Mouse (Mus musculus) urinary bladder, postnatal 25 days (tissue): Measurements from ENCODE around the gene Mest.

Source experiments
- DNase-seq: peaks from one replicate; pipeline ENCODE4 v3.0.0; 2022; ENCODE audit warnings: low spot score

Mest gene

DNA sequence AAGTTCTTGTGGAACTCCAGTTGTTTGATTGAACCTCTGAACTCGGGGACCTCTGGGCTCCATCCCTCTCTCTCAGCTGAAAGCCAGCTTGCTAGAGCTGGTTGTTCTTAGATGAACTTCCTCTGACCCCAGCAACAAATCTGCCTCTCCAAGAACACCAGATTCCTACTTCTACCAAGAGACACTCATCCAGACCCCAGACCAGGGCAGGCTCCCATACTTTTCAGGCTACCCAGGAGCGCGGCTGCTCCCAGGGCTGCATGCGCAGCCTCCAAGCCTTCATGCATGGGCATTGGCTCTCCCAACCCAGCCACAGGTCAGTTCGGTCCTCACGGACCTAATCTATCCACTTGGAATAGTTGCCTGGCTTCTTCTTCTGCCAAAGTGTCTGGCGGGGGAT is at the start of gene Mest:
Mest (plus strand) TSS at position 217 of the 400 bp plus-strand sequence.
- no peak for DNase-seq

DNA sequence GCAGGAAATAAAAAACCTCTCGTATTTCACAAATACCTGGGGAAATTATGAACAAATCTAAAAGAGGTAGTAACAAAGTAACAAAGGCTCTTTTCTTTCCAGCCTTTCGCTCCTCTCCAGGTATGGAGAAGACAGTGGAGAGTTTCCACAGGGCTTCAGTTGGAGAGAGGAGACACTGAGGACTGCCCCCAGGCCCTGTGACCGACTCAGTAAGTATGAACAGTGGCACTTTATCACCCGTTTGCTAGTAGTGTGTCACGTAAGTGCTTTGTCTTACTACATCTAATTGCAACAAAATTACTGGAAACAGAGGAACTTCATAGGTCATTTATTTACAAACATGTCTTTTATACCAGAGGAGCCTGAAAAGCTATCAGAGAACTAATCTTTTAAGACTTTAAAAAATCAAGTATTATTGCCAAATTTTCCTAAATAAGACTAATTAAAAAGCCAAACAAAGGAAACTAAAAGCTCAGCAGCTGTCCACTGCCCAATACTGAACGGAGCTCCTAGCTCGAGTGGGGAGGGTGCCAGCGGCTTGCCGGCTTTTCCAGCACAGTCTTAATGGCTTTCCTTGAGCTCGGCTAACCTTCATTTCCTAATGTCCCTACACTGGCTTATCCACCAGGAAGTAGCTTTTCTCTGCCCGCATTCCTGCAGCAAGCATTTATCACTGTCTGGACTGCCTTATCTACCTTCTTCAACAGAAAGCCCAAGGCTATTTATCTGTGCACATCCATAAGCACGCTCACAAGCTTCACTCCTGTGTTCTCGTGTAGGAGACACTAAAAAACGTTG is 49.4 kb upstream of the Mest start:
- no peak for DNase-seq

- no peak for DNase-seq
Measured at GRCm38 (mm10) chr6:30674714-30675280, 48.5 kb upstream of the Mest start.

GRCm38 (mm10) chr6:30675281-30675771 is 48.0 kb upstream of the Mest start:
- no peak for DNase-seq

DNA sequence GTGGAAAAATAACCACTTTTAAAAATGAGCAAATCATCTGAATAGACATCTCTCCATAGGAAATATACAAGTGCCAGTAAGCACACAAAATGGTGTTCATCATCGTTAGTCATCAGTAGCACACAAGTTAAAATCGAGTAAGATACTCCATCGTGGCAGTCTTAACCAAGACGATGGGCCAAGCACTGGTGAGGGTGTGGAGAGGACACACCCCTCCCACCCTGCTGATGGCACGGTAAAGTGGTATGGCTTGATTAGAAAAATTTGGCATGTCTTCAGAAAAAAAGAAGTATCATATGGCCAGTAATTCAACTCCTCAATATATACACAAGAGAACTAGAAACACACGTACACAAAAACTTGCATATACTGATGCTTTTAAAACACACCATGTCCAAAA is 46.8 kb upstream of the Mest start:
- DNase-seq: no peak

DNA sequence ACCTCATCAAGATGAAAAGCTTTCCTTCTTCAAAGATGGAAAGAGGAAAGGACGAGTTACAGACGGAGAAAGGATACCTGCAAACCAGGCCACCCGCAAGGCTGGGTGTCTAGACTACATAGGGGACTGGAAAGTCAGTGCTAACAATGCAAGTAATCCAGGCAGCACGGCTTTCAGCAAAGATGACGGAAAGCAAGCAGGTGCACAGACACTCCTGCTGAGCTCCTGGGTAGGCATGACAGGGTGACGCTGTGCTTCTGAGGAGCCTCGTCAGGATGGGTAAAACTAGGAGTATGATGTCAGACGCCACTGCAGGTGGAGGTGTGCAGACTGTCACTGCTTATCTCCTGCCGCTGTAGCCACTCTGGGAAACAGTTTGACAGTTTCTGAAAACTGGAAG is 45.8 kb upstream of the Mest start:
- DNase-seq: no peak

DNA sequence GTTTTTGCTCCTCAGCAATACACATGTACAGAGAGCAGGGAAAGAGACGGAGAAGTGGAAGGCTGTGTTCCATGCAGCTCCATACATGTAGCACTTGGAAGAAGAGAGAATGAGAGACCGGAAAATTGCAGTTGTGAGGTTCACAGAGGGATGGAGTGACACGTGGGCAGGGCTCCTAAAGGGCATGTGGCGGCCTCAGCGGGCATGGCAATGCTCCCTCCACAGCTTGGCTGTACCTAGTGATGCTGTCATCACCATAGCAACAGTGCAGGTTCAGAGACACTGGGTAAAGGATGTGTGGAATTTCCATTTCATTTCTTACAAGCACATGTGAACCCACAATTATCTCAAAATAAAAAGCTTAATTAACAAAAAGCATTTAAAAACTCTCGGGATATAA is 44.9 kb upstream of the Mest start:
- no peak for DNase-seq

DNA sequence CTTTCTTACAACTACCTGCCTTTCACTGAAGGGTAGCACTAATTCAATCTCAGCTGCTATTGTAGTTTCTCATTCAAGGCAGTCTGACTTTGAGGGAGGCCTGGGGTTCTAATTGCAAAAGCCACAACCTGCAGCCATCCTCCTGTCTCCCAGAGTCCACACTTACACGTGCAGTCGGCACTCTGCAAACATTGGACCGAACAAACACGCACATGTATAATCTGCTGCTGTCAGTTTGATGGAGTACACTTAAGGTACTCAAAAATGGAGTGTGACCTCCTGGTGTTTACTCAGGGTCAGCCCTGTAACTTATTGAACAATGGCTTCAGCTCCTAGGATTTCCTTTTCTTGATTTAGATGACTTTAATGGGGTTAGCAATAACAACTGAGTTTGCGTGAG is 43.8 kb upstream of the Mest start:
- DNase-seq: no peak

GRCm38 (mm10) chr6:30680442-30680841 is 42.9 kb upstream of the Mest start:
- DNase-seq: no peak

DNA sequence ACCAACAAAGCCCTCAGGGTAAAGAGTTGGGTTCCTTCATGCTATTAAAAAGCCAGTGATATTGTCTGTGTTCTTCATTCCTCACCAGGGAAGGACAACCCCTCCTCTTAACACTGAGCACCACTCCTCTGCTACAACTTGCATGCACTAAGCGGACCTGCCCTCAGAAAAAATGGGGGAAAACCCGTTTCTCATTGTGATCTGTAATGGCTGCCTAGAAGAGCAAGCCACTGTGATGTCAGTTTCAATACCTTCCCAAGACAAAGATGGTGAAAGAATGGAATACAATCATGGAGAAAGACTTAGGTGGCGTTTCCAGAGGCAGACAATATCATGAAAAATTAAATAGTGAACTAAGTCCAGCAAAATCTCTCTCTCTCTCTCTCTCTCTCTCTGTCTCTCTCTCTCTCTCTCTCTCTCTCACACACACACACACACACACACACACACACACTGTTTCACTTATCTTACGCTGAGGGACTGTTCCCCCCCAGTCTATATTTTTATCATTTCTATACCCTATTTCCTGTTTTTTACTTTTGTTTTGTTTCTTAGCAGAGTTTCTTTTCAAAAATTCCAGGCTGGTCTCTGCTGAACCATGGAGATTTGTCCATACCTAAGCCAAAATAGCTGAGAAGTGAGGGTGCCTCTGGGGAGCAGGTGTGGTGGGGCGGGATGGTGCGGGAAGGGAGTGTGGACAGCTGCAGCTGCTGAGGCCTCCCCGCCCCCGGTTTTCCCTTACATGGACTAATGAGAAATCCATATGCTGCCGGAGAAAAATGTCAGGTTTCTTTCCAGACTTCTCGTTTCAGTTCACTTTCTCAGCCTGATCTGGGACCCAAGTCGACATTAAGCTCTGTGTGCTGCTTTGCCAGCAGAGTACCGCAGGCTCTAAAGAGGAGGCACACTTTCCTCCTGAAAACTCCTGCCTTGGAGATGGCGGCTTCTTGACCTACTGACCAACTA is 41.1 kb upstream of the Mest start:
- no peak for DNase-seq

DNA sequence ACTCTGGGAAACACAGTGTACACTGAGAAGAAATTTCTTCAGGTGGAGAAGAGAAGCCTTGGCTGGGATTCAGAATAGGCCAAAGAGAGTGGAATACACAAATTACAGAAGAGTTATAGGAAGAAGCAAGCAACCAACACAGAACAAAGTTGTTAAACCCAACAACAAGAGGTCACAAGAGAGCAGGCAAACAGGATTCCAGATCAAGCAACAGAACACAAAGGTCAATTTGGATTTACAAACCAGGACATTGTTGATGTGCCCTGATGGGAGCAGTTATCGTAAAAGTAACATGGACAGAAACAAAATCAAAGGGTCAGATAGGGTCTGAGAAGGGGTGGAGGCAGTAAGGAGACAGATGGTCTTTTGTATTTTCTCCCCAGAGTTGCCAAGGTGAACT is 38.8 kb upstream of the Mest start:
- no peak for DNase-seq

GRCm38 (mm10) chr6:30687198-30687597 is 36.1 kb upstream of the Mest start:
- DNase-seq: no peak

DNA sequence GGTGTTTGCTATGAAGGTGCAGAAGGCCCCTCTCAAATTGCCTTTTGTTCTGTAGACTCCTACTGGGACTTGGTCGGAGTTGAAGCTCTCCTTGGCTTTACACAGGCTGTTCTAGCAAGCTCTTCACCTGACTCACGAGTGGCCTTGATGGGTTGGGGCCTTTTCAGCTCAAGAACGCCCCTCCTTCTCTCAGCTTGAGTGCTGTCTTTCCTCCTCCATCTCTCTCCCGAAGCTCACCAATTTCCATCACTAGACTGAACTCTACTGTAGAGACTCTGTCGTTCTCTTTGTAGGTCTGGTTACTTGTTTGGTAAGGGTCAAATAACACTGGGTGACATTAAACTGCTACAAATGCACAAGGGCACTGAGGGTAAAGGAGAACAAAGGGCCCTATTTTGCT is 30.5 kb upstream of the Mest start:
- DNase-seq: no peak

- DNase-seq: peak; percentile 94
Measured at GRCm38 (mm10) chr6:30693350-30693991, 29.9 kb upstream of the Mest start, which contains the start of gene Cep41. Gene Cep41 (minus strand): TSS chr6:30693749.

- no peak for DNase-seq
Measured at GRCm38 (mm10) chr6:30694209-30694608, 29.1 kb upstream of the Mest start.

GRCm38 (mm10) chr6:30695124-30695523 is 28.2 kb upstream of the Mest start:
- no peak for DNase-seq

- no peak for DNase-seq
Measured at GRCm38 (mm10) chr6:30697464-30697863, 25.9 kb upstream of the Mest start.

GRCm38 (mm10) chr6:30698036-30698435 is 25.3 kb upstream of the Mest start:
- DNase-seq: no peak

GRCm38 (mm10) chr6:30700182-30700581 is 23.2 kb upstream of the Mest start:
- DNase-seq: no peak

GRCm38 (mm10) chr6:30702881-30703280 is 20.5 kb upstream of the Mest start:
- no peak for DNase-seq

- no peak for DNase-seq
Measured at GRCm38 (mm10) chr6:30703476-30703875, 19.9 kb upstream of the Mest start.
